Mouse (Mus musculus): ENCODE data around the gene Lrrc26.

GRCm38 (mm10) chr2:25298046-25298445, 8.3 kb downstream of the Lrrc26 start:
- TF ChIP-seq GATA1 (IDR thresholded peaks at IDR 0.05; ENCODE audit: borderline replicate concordance, low read length) (no peak), FLI1 (IDR thresholded peaks at IDR 0.05; ENCODE audit: low read length) (no peak)

Measured in megakaryocyte, embryonic 14.5 days (primary cell).